In genomic region chr15:67028161-67028560, GRCm38 (mm10) we compare ENCODE assay signal across 16 mouse cellular contexts.
DNase-seq lines count a peak whose midpoint lies in the region; TF ChIP-seq lines count a peak whose summit lies in the region.
"Had no signal": no experiment of that assay in that cellular context is flagged by ENCODE, and none has a peak within 500 bp of the region (broad histone marks: within the 10 kb centered on the region; RNA-seq: fewer than 3 reads in every experiment).

No protein-coding gene starts in this region.

- TF ChIP-seq POLR2A in brain, embryonic 14.5 days (IDR thresholded peaks at IDR 0.05; ENCODE audit: borderline replicate concordance, extremely low read depth, insufficient read depth, insufficient read length, poor library complexity, severe bottlenecking): no peak

- TF ChIP-seq CTCF in brain, embryonic 14.5 days (IDR thresholded peaks at IDR 0.05; ENCODE audit: borderline replicate concordance, extremely low read depth, insufficient read depth, insufficient read length): no peak

- DNase-seq in heart, adult 11 months: peak; percentile 24
- DNase-seq in heart, adult 18-20 months: no peak
- DNase-seq in brain, embryonic 14.5 days (ENCODE audit: low read depth): peak; percentile 11
- DNase-seq in cerebellum, adult 8-10 months: peak; percentile 66
- peak; percentile 65 to 69 for DNase-seq in cerebellum, postnatal 25 days
- no peak for DNase-seq in layer of hippocampus, postnatal 36 days
- no peak for DNase-seq in B cell, adult 2 months
- DNase-seq in layer of hippocampus, adult 8-10 months (ENCODE audit: low spot score in 2 of 2): no peak
- DNase-seq: adrenal gland, postnatal 36 days; gastrocnemius, adult 2 months; gastrocnemius, postnatal 36 days; heart, postnatal 10 days; kidney, adult 9 months; kidney, postnatal 10 days; lung, postnatal 36 days; right cerebral cortex, postnatal 4 days had no signal

Comparison
In these comparisons a context has a peak if more than half of its experiments do, and no peak if none do; other contexts are left out.
1. DNase-seq: peak in heart, adult 11 months (single experiment), brain, embryonic 14.5 days (single experiment), cerebellum, adult 8-10 months (single experiment) and cerebellum, postnatal 25 days (2 of 2); none in heart, adult 18-20 months (0 of 2), layer of hippocampus, postnatal 36 days (0 of 2), B cell, adult 2 months (0 of 2) and layer of hippocampus, adult 8-10 months (0 of 2).